In the genomic region with DNA sequence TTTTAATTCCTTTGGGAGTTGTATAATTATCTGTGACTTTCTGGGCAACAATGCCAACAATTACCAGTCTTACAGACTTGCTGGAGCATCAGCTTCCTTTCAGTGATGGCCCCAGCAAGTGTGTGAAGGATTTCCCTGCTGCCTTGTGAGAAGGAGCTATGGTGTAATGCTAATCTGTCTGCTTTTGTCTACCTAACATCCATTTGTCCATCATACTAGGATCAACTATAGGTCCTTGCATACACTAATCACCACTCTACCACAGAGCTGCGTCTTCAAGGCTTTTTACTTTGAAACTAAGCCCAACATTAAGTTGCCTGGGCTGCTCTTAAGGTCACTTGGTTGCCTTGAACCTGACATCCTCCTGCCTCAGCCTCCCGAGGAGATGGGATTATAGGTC, we compare ENCODE assay signal across 11 mouse cellular contexts.
"Had no signal": no experiment of that assay in that cellular context is flagged by ENCODE, and none has a peak within 500 bp of the region (broad histone marks: within the 10 kb centered on the region; RNA-seq: fewer than 3 reads in every experiment).

No protein-coding gene starts in this region.

- DNase-seq: left cerebral cortex, postnatal 4 days; liver; liver, embryonic 13.5 days; liver, postnatal 0 days; lung, adult 18-20 months; lung, adult 2 months; lung, postnatal 10 days; lung, postnatal 14 days; lung, postnatal 36 days; lung, postnatal 4 days; midbrain, embryonic 14.5 days had no signal
